Comparison of ENCODE assay signal across 11 mouse cellular contexts in genomic region chr6:145346789-145347557, GRCm38 (mm10).
DNase-seq lines count a peak whose midpoint lies in the region; ATAC-seq and TF ChIP-seq lines count a peak whose summit lies in the region.
"Had no signal": no experiment of that assay in that cellular context is flagged by ENCODE, and none has a peak within 500 bp of the region (broad histone marks: within the 10 kb centered on the region; RNA-seq: fewer than 3 reads in every experiment).

No protein-coding gene starts in this region.

- H3K4me3 ChIP-seq in midbrain, embryonic 11.5 days (ENCODE audit: low read depth, low read length) = no peak overlapping the region
- no peak overlapping the region for H3K4me3 ChIP-seq in midbrain, embryonic 16.5 days (ENCODE audit: low read depth, low read length)
- no peak overlapping the region for H3K4me3 ChIP-seq in kidney, postnatal 0 days (replicated peaks; ENCODE audit: low read depth, low read length)
- H3K4me3 ChIP-seq in forebrain, embryonic 14.5 days (ENCODE audit: low read depth, low read length) = no peak overlapping the region
- H3K4me3 ChIP-seq: forebrain, embryonic 13.5 days; limb, embryonic 13.5 days had no signal

- H3K4me1 ChIP-seq in midbrain, embryonic 11.5 days (ENCODE audit: control insufficient read depth, insufficient read depth, low read length) = no peaks in the 10 kb centered on the region
- H3K4me1 ChIP-seq in midbrain, embryonic 16.5 days (ENCODE audit: control insufficient read depth, insufficient read depth, low read length) = no peaks in the 10 kb centered on the region
- H3K4me1 ChIP-seq in kidney, postnatal 0 days (replicated peaks; ENCODE audit: insufficient read depth, low read length) = no peaks in the 10 kb centered on the region
- H3K4me1 ChIP-seq in forebrain, embryonic 14.5 days (ENCODE audit: control insufficient read depth, insufficient read depth, low read length) = no peaks in the 10 kb centered on the region
- H3K4me1 ChIP-seq: forebrain, embryonic 13.5 days had no signal

- H3K27me3 ChIP-seq in midbrain, embryonic 11.5 days (ENCODE audit: control insufficient read depth, insufficient read depth, low read length) = no peaks in the 10 kb centered on the region
- H3K27me3 ChIP-seq in midbrain, embryonic 16.5 days (ENCODE audit: control insufficient read depth, insufficient read depth, low read depth, low read length) = no peaks in the 10 kb centered on the region
- no peaks in the 10 kb centered on the region for H3K27me3 ChIP-seq in kidney, postnatal 0 days (ENCODE audit: insufficient read depth, low read length)
- H3K27me3 ChIP-seq in forebrain, embryonic 14.5 days (replicated peaks; ENCODE audit: control insufficient read depth, insufficient read depth, low read length) = no peaks in the 10 kb centered on the region
- H3K27me3 ChIP-seq: forebrain, embryonic 13.5 days; limb, embryonic 13.5 days had no signal

- no peak overlapping the region for H3K4me2 ChIP-seq in midbrain, embryonic 11.5 days
- H3K4me2 ChIP-seq in midbrain, embryonic 16.5 days (ENCODE audit: low read length) = no peak overlapping the region
- H3K4me2 ChIP-seq in kidney, postnatal 0 days (ENCODE audit: low read length) = no peak overlapping the region
- H3K4me2 ChIP-seq in forebrain, embryonic 14.5 days (ENCODE audit: low read length) = no peak overlapping the region
- H3K4me2 ChIP-seq: forebrain, embryonic 13.5 days; limb, embryonic 13.5 days had no signal

- H3K27ac ChIP-seq in midbrain, embryonic 11.5 days (ENCODE audit: low read depth, low read length) = no peak overlapping the region
- no peak overlapping the region for H3K27ac ChIP-seq in midbrain, embryonic 16.5 days (ENCODE audit: low read length)
- no peak overlapping the region for H3K27ac ChIP-seq in kidney, postnatal 0 days
- H3K27ac ChIP-seq in forebrain, embryonic 14.5 days (ENCODE audit: low read depth, low read length) = no peak overlapping the region
- H3K27ac ChIP-seq: forebrain, embryonic 13.5 days; limb, embryonic 13.5 days had no signal

- 0 out of 2 replicates have a peak, but pooled peaks have one; percentile 6 for ATAC-seq in midbrain, embryonic 11.5 days (ENCODE audit: low FRiP score)
- ATAC-seq in midbrain, embryonic 16.5 days = no peak
- 0 out of 2 replicates have a peak, but pooled peaks have one; percentile 1 for ATAC-seq in kidney, postnatal 0 days (replicated peaks; ENCODE audit: low FRiP score, low read depth)
- no peak for ATAC-seq in forebrain, embryonic 14.5 days

- 79% methylated on average over 11 of the region's 11 CpGs for WGBS in midbrain, embryonic 11.5 days
- 71% methylated on average over 10 of the region's 11 CpGs for WGBS in midbrain, embryonic 16.5 days
- WGBS in kidney, postnatal 0 days = 72% methylated on average over 11 of the region's 11 CpGs
- WGBS in forebrain, embryonic 14.5 days = 65% methylated on average over 11 of the region's 11 CpGs

- DNase-seq in adrenal gland, adult 2 months = peak; percentile 68
- no peak for DNase-seq in adrenal gland, postnatal 4 days (ENCODE audit: low spot score in 2 of 2)
- no peak for DNase-seq in midbrain, embryonic 11.5 days (ENCODE audit: low spot score, missing footprints)
- no peak for DNase-seq in kidney, postnatal 0 days (ENCODE audit: low spot score)
- peak; percentile 64 for DNase-seq in testis, postnatal 10 days (ENCODE audit: low spot score)
- DNase-seq in frontal cortex, postnatal 25 days (ENCODE audit: low spot score in 2 of 2) = no peak
- DNase-seq in forebrain, embryonic 14.5 days (ENCODE audit: low spot score) = no peak
- DNase-seq: thymus, postnatal 4 days had no signal

- no peaks in the 10 kb centered on the region for H3K36me3 ChIP-seq in midbrain, embryonic 11.5 days (ENCODE audit: control insufficient read depth, insufficient read depth, low read length)
- no peaks in the 10 kb centered on the region for H3K36me3 ChIP-seq in midbrain, embryonic 16.5 days (ENCODE audit: control insufficient read depth, insufficient read depth, low read length)
- H3K36me3 ChIP-seq in kidney, postnatal 0 days (ENCODE audit: insufficient read depth, low read length) = no peaks in the 10 kb centered on the region
- H3K36me3 ChIP-seq in forebrain, embryonic 14.5 days (ENCODE audit: control insufficient read depth, insufficient read depth, low read length) = no peaks in the 10 kb centered on the region
- H3K36me3 ChIP-seq: limb, embryonic 13.5 days had no signal

- H3K9ac ChIP-seq in midbrain, embryonic 11.5 days (ENCODE audit: low read length) = no peak overlapping the region
- no peak overlapping the region for H3K9ac ChIP-seq in midbrain, embryonic 16.5 days (ENCODE audit: low read depth, low read length)
- no peak overlapping the region for H3K9ac ChIP-seq in kidney, postnatal 0 days (ENCODE audit: low read depth, low read length)
- H3K9ac ChIP-seq in forebrain, embryonic 14.5 days (ENCODE audit: low read length) = no peak overlapping the region
- H3K9ac ChIP-seq: forebrain, embryonic 13.5 days; limb, embryonic 13.5 days had no signal

- no peak for TF ChIP-seq CTCF in kidney, postnatal 0 days (IDR thresholded peaks at IDR 0.05; ENCODE audit: low read depth)

- no peaks in the 10 kb centered on the region for H3K9me3 ChIP-seq in midbrain, embryonic 11.5 days (ENCODE audit: control insufficient read depth, low read length)
- no peaks in the 10 kb centered on the region for H3K9me3 ChIP-seq in midbrain, embryonic 16.5 days (replicated peaks; ENCODE audit: control insufficient read depth, low read length, poor library complexity, severe bottlenecking)
- H3K9me3 ChIP-seq in kidney, postnatal 0 days (replicated peaks; ENCODE audit: low read length) = no peaks in the 10 kb centered on the region
- no peaks in the 10 kb centered on the region for H3K9me3 ChIP-seq in forebrain, embryonic 14.5 days (replicated peaks; ENCODE audit: control insufficient read depth, low read length)
- H3K9me3 ChIP-seq: forebrain, embryonic 13.5 days; limb, embryonic 13.5 days had no signal

Comparison
In these comparisons a context has a peak if more than half of its experiments do, and no peak if none do; other contexts are left out.
1. DNase-seq: peak in adrenal gland, adult 2 months (single experiment) and testis, postnatal 10 days (single experiment); none in adrenal gland, postnatal 4 days (0 of 2), midbrain, embryonic 11.5 days (single experiment), kidney, postnatal 0 days (single experiment), frontal cortex, postnatal 25 days (0 of 2) and forebrain, embryonic 14.5 days (single experiment).
2. ATAC-seq: peak in midbrain, embryonic 11.5 days (single experiment) and kidney, postnatal 0 days (single experiment); none in midbrain, embryonic 16.5 days (single experiment) and forebrain, embryonic 14.5 days (single experiment).